Mouse (Mus musculus): ENCODE measurements around the gene Als2. TPM values are rescaled to one million over a fixed set of nuclear protein-coding genes. Genes with fewer than 3 reads are reported as not detected.

Gene Als2
- polyA plus RNA-seq, 1 experiment from 2014 or later, result 13.1 TPM

GRCm38 (mm10) chr1:59158498-59158897 lies 78.5 kb downstream of the Als2 start:
- H3K27ac ChIP-seq (ENCODE audit: low read depth, low read length), result no peak overlapping the region
- no peak for ATAC-seq (replicated peaks; ENCODE audit: low FRiP score)
- H3K9me3 ChIP-seq (ENCODE audit: control insufficient read depth, low read length), result no peaks in the 10 kb centered on the region
- H3K4me1 ChIP-seq (replicated peaks; ENCODE audit: control insufficient read depth, insufficient read depth, low read length), result no peaks in the 10 kb centered on the region
- no peaks in the 10 kb centered on the region for H3K27me3 ChIP-seq (replicated peaks; ENCODE audit: control insufficient read depth, insufficient read depth, low read length)
- no peak overlapping the region for H3K4me3 ChIP-seq (ENCODE audit: low read depth, low read length)
- no peak overlapping the region for H3K4me2 ChIP-seq
- no peaks in the 10 kb centered on the region for H3K36me3 ChIP-seq (ENCODE audit: control insufficient read depth, insufficient read depth, low read length)
- DNase-seq (ENCODE audit: low spot score), result no peak
- 83% methylated on average over 7 of the region's 7 CpGs for WGBS
- H3K9ac ChIP-seq (ENCODE audit: low read depth, low read length), result no peak overlapping the region

- ATAC-seq (replicated peaks; ENCODE audit: low FRiP score) (no peak), DNase-seq (ENCODE audit: low spot score) (no peak)
- no peak overlapping the region for H3K4me2 ChIP-seq
- no peak overlapping the region for H3K4me3 ChIP-seq (ENCODE audit: low read depth, low read length)
- 86% methylated on average over 4 of the region's 4 CpGs for whole genome bisulfite sequencing
- H3K9me3 ChIP-seq (ENCODE audit: control insufficient read depth, low read length), result no peaks in the 10 kb centered on the region
- no peak overlapping the region for H3K27ac ChIP-seq (ENCODE audit: low read depth, low read length)
- H3K27me3 ChIP-seq (replicated peaks; ENCODE audit: control insufficient read depth, insufficient read depth, low read length), result no peaks in the 10 kb centered on the region
- H3K4me1 ChIP-seq (replicated peaks; ENCODE audit: control insufficient read depth, insufficient read depth, low read length), result no peaks in the 10 kb centered on the region
- no peak overlapping the region for H3K9ac ChIP-seq (ENCODE audit: low read depth, low read length)
- no peaks in the 10 kb centered on the region for H3K36me3 ChIP-seq (ENCODE audit: control insufficient read depth, insufficient read depth, low read length)
Measured at GRCm38 (mm10) chr1:59157846-59158245, 79.2 kb downstream of the Als2 start.

GRCm38 (mm10) chr1:59152346-59152745 lies 84.7 kb downstream of the Als2 start:
- Histone ChIP-seq H3K4me3 (ENCODE audit: low read depth, low read length) (no peak overlapping the region), H3K9ac (ENCODE audit: low read depth, low read length) (no peak overlapping the region), H3K27me3 (replicated peaks; ENCODE audit: control insufficient read depth, insufficient read depth, low read length) (no peaks in the 10 kb centered on the region), H3K9me3 (ENCODE audit: control insufficient read depth, low read length) (no peaks in the 10 kb centered on the region), H3K4me1 (replicated peaks; ENCODE audit: control insufficient read depth, insufficient read depth, low read length) (no peaks in the 10 kb centered on the region), H3K27ac (ENCODE audit: low read depth, low read length) (no peak overlapping the region), H3K36me3 (ENCODE audit: control insufficient read depth, insufficient read depth, low read length) (no peaks in the 10 kb centered on the region), H3K4me2 (no peak overlapping the region)
- no peak for DNase-seq (ENCODE audit: low spot score)
- WGBS, result 72% methylated on average over 4 of the region's 4 CpGs
- no peak for ATAC-seq (replicated peaks; ENCODE audit: low FRiP score)

- WGBS, result 75% methylated on average over 5 of the region's 5 CpGs
- Histone ChIP-seq H3K27me3 (replicated peaks; ENCODE audit: control insufficient read depth, insufficient read depth, low read length) (no peaks in the 10 kb centered on the region), H3K4me2 (no peak overlapping the region), H3K27ac (ENCODE audit: low read depth, low read length) (no peak overlapping the region), H3K4me1 (replicated peaks; ENCODE audit: control insufficient read depth, insufficient read depth, low read length) (no peaks in the 10 kb centered on the region), H3K4me3 (ENCODE audit: low read depth, low read length) (no peak overlapping the region), H3K9me3 (ENCODE audit: control insufficient read depth, low read length) (no peaks in the 10 kb centered on the region), H3K9ac (ENCODE audit: low read depth, low read length) (no peak overlapping the region), H3K36me3 (ENCODE audit: control insufficient read depth, insufficient read depth, low read length) (no peaks in the 10 kb centered on the region)
- DNase-seq (ENCODE audit: low spot score), result no peak
- ATAC-seq (replicated peaks; ENCODE audit: low FRiP score), result no peak
Measured at GRCm38 (mm10) chr1:59150542-59150941, 86.5 kb downstream of the Als2 start.

- H3K27me3 ChIP-seq (replicated peaks; ENCODE audit: control insufficient read depth, insufficient read depth, low read length), result no peaks in the 10 kb centered on the region
- H3K4me1 ChIP-seq (replicated peaks; ENCODE audit: control insufficient read depth, insufficient read depth, low read length), result no peaks in the 10 kb centered on the region
- no peaks in the 10 kb centered on the region for H3K9me3 ChIP-seq (ENCODE audit: control insufficient read depth, low read length)
- H3K9ac ChIP-seq (ENCODE audit: low read depth, low read length), result no peak overlapping the region
- no peak overlapping the region for H3K4me2 ChIP-seq
- H3K4me3 ChIP-seq (ENCODE audit: low read depth, low read length), result no peak overlapping the region
- H3K36me3 ChIP-seq (ENCODE audit: control insufficient read depth, insufficient read depth, low read length), result no peaks in the 10 kb centered on the region
- ATAC-seq (replicated peaks; ENCODE audit: low FRiP score) (no peak), DNase-seq (ENCODE audit: low spot score) (no peak)
- H3K27ac ChIP-seq (ENCODE audit: low read depth, low read length), result no peak overlapping the region
- WGBS, result 75% methylated on average over 10 of the region's 10 CpGs
Measured at GRCm38 (mm10) chr1:59144543-59144942, 92.5 kb downstream of the Als2 start.

GRCm38 (mm10) chr1:59142809-59143208 lies 94.2 kb downstream of the Als2 start:
- H3K27me3 ChIP-seq (replicated peaks; ENCODE audit: control insufficient read depth, insufficient read depth, low read length), result no peaks in the 10 kb centered on the region
- H3K4me2 ChIP-seq, result no peak overlapping the region
- H3K9me3 ChIP-seq (ENCODE audit: control insufficient read depth, low read length), result no peaks in the 10 kb centered on the region
- no peak overlapping the region for H3K27ac ChIP-seq (ENCODE audit: low read depth, low read length)
- H3K4me3 ChIP-seq (ENCODE audit: low read depth, low read length), result no peak overlapping the region
- no peak overlapping the region for H3K9ac ChIP-seq (ENCODE audit: low read depth, low read length)
- ATAC-seq (replicated peaks; ENCODE audit: low FRiP score) (no peak), DNase-seq (ENCODE audit: low spot score) (peak; percentile 59)
- H3K4me1 ChIP-seq (replicated peaks; ENCODE audit: control insufficient read depth, insufficient read depth, low read length), result no peaks in the 10 kb centered on the region
- H3K36me3 ChIP-seq (ENCODE audit: control insufficient read depth, insufficient read depth, low read length), result no peaks in the 10 kb centered on the region

- DNase-seq (ENCODE audit: low spot score) (no peak), ATAC-seq (replicated peaks; ENCODE audit: low FRiP score) (no peak)
- Histone ChIP-seq H3K4me1 (replicated peaks; ENCODE audit: control insufficient read depth, insufficient read depth, low read length) (no peaks in the 10 kb centered on the region), H3K36me3 (ENCODE audit: control insufficient read depth, insufficient read depth, low read length) (no peaks in the 10 kb centered on the region), H3K4me2 (no peak overlapping the region), H3K9ac (ENCODE audit: low read depth, low read length) (no peak overlapping the region), H3K27me3 (replicated peaks; ENCODE audit: control insufficient read depth, insufficient read depth, low read length) (no peaks in the 10 kb centered on the region), H3K9me3 (ENCODE audit: control insufficient read depth, low read length) (no peaks in the 10 kb centered on the region), H3K4me3 (ENCODE audit: low read depth, low read length) (no peak overlapping the region), H3K27ac (ENCODE audit: low read depth, low read length) (no peak overlapping the region)
- WGBS, result 74% methylated on average over 5 of the region's 5 CpGs
Measured at GRCm38 (mm10) chr1:59134419-59134818, 102.6 kb downstream of the Als2 start.

- Histone ChIP-seq H3K9me3 (ENCODE audit: control insufficient read depth, low read length) (no peaks in the 10 kb centered on the region), H3K27me3 (replicated peaks; ENCODE audit: control insufficient read depth, insufficient read depth, low read length) (no peaks in the 10 kb centered on the region), H3K27ac (ENCODE audit: low read depth, low read length) (no peak overlapping the region), H3K4me3 (ENCODE audit: low read depth, low read length) (no peak overlapping the region), H3K4me2 (no peak overlapping the region), H3K36me3 (ENCODE audit: control insufficient read depth, insufficient read depth, low read length) (no peaks in the 10 kb centered on the region), H3K9ac (ENCODE audit: low read depth, low read length) (no peak overlapping the region), H3K4me1 (replicated peaks; ENCODE audit: control insufficient read depth, insufficient read depth, low read length) (no peaks in the 10 kb centered on the region)
- no peak for ATAC-seq (replicated peaks; ENCODE audit: low FRiP score)
- WGBS, result 68% methylated on average over 7 of the region's 7 CpGs
- no peak for DNase-seq (ENCODE audit: low spot score)
Measured at GRCm38 (mm10) chr1:59128879-59129278, 108.2 kb downstream of the Als2 start.

- Histone ChIP-seq H3K9me3 (ENCODE audit: control insufficient read depth, low read length) (no peaks in the 10 kb centered on the region), H3K4me1 (replicated peaks; ENCODE audit: control insufficient read depth, insufficient read depth, low read length) (peaks cover under 1% of the 10 kb centered on the region; the same call in 1 of the 2 replicates), H3K27me3 (replicated peaks; ENCODE audit: control insufficient read depth, insufficient read depth, low read length) (no peaks in the 10 kb centered on the region), H3K4me3 (ENCODE audit: low read depth, low read length) (no peak overlapping the region), H3K4me2 (no peak overlapping the region), H3K27ac (ENCODE audit: low read depth, low read length) (no peak overlapping the region), H3K9ac (ENCODE audit: low read depth, low read length) (no peak overlapping the region), H3K36me3 (ENCODE audit: control insufficient read depth, insufficient read depth, low read length) (no peaks in the 10 kb centered on the region)
- DNase-seq (ENCODE audit: low spot score) (no peak), ATAC-seq (replicated peaks; ENCODE audit: low FRiP score) (no peak)
- 67% methylated on average over 5 of the region's 5 CpGs for WGBS
Measured at GRCm38 (mm10) chr1:59125558-59125957, 111.5 kb downstream of the Als2 start.
